Mouse (Mus musculus) heart, adult 2 months (tissue): ENCODE results near the gene Erbin. TPM values are rescaled to one million over a fixed set of nuclear protein-coding genes. Genes with fewer than 3 reads are reported as not detected.

Experiments used
- DNase-seq, 2 experiments: peaks; one replicate each; pipeline ENCODE4 v3.0.0; 2021
- H3K27ac ChIP-seq: fragments of 200-600 bp; 2 replicates; pipeline ENCODE4 v1.8.1; 2022
- H3K27me3 ChIP-seq: fragments of 200-500 bp; 2 replicates; pipeline ENCODE4 v1.6.1; 2012; ENCODE audit warnings: mild to moderate bottlenecking, low read length, inconsistent platforms, mixed read lengths; ENCODE audit not compliant: control insufficient read depth, insufficient read depth
- H3K36me3 ChIP-seq: fragments of 200-500 bp; 2 replicates; pipeline ENCODE4 v1.6.1; 2012; ENCODE audit warnings: low read length, inconsistent platforms; ENCODE audit not compliant: control insufficient read depth, insufficient read depth
- H3K4me1 ChIP-seq: fragments of 200-500 bp; 2 replicates; pipeline ENCODE4 v1.6.1; 2011; ENCODE audit warnings: low read length; ENCODE audit not compliant: control insufficient read depth, insufficient read depth
- H3K4me3 ChIP-seq: fragments of 200-600 bp; 2 replicates; pipeline ENCODE4 v1.8.1; 2022
- H3K79me2 ChIP-seq: fragments of 200-500 bp; replicated peaks from 2 replicates; pipeline ENCODE4 v1.6.1; 2012; ENCODE audit warnings: mild to moderate bottlenecking, inconsistent platforms, low read length, moderate library complexity, mixed read lengths; ENCODE audit not compliant: control insufficient read depth, insufficient read depth
- H3K9ac ChIP-seq: fragments of 200-500 bp; 2 replicates; pipeline ENCODE4 v1.6.1; 2012; ENCODE audit warnings: low read depth, mild to moderate bottlenecking, control low read depth, inconsistent platforms, low read length, mixed read lengths
- CTCF ChIP-seq: fragments of 200-600 bp; IDR thresholded peaks from 2 replicates; pipeline ENCODE4 v1.8.1; 2022; ENCODE audit warnings: antibody characterized with exemption, mild to moderate bottlenecking, moderate library complexity
- EP300 ChIP-seq: fragments of 200-500 bp; IDR thresholded peaks from 2 replicates; pipeline ENCODE4 v1.6.1; 2011; ENCODE audit warnings: low read depth, low read length, control low read depth; ENCODE audit not compliant: insufficient read depth
- POLR2A ChIP-seq: fragments of 200-500 bp; IDR thresholded peaks from 2 replicates; pipeline ENCODE4 v1.6.1; 2011; ENCODE audit warnings: mild to moderate bottlenecking, low read depth, low read length, control low read depth; ENCODE audit not compliant: insufficient read depth
- WGBS: fragments of 180-500 bp; shearing (Covaris S2); methylation state at CpG from one replicate; pipeline ENCODE4 v1.1.7; 2018; 5-methylcytosine and 5-hydroxymethylcytosine counted together
- intact Hi-C: fragments of 180-260 bp; cut with DNase I; formaldehyde crosslinking; loops from one replicate; pipeline ENCODE4 v1.15.1; 2025
- long read RNA-seq: library from polyadenylated mRNA; stranded (forward); transcript quantifications from one replicate; pipeline ENCODE4 v2.0.0, GENCODE M21; 2021
- polyA plus RNA-seq: library from polyadenylated mRNA; depleted of rRNA; stranded (reverse); fragments of >200 nt; gene quantifications from 2 replicates; pipeline ENCODE4 v1.2.3, GENCODE M21; 2012; rRNA removed
- total RNA-seq, 2 experiments: library from RNA; stranded (reverse); gene quantifications; 2 replicates each; pipeline ENCODE4 v1.2.3; 2021

The Erbin gene
- total RNA-seq = 10 to 100 TPM; 44.0 to 47.5 TPM
- polyA plus RNA-seq = 6.2 and 11.9 TPM in 2 replicates
- long read RNA-seq, full-length matches to known transcripts = 7 of 11 reads
- long read RNA-seq, partial matches to known transcripts = 3 of 11 reads
- long read RNA-seq, other reads (novel, unspliced or antisense) = 1 of 11 reads

GRCm38 (mm10) chr13:103920261-103920932 is at the start of gene Erbin:
Erbin (minus strand) TSS chr13:103920514.
- DNase-seq = peak; percentile 88 to 91
- H3K36me3 ChIP-seq = peaks cover 16% of the 10 kb centered on the region
- intact Hi-C loops = loop anchor here (2.0 to 5.0 kb wide), 4 partner anchors 57 to 187 kb away; partner anchors contain the start of genes Nln and Sgtb
- H3K27ac ChIP-seq = peak within 1 kb of the TSS; percentile 93
- peaks cover 3% of the 10 kb centered on the region for H3K79me2 ChIP-seq
- peak within 1 kb of the TSS; percentile 96 for H3K9ac ChIP-seq
- H3K4me1 ChIP-seq = peaks cover 6% of the 10 kb centered on the region
- peak within 1 kb of the TSS; percentile 84 for H3K4me3 ChIP-seq
- TF ChIP-seq CTCF (no peak), EP300 (no peak), POLR2A (peak; percentile 45; the same call in 1 of the 2 replicates)
- no peaks in the 10 kb centered on the region for H3K27me3 ChIP-seq
- under 1% methylated on average over 80 of the region's 93 CpGs for WGBS

- peaks cover under 1% of the 10 kb centered on the region for H3K4me1 ChIP-seq
- H3K36me3 ChIP-seq = no peaks in the 10 kb centered on the region
- no peak for DNase-seq
- H3K79me2 ChIP-seq = no peaks in the 10 kb centered on the region
- no peak overlapping the region for H3K9ac ChIP-seq
- no peak overlapping the region for H3K4me3 ChIP-seq
- intact Hi-C loops = no loop called here
- no peaks in the 10 kb centered on the region for H3K27me3 ChIP-seq
- TF ChIP-seq CTCF (no peak), POLR2A (no peak), EP300 (no peak)
- 64% methylated on average over 6 of the region's 6 CpGs for WGBS
- no peak overlapping the region for H3K27ac ChIP-seq
Observed at GRCm38 (mm10) chr13:103969912-103970311, 49.6 kb upstream of the Erbin start.

GRCm38 (mm10) chr13:103967987-103968386 is 47.7 kb upstream of the Erbin start:
- intact Hi-C loops = no loop called here

GRCm38 (mm10) chr13:103966696-103967215 is 46.4 kb upstream of the Erbin start:
- no peak overlapping the region for H3K27ac ChIP-seq
- H3K4me3 ChIP-seq = no peak overlapping the region
- no peaks in the 10 kb centered on the region for H3K27me3 ChIP-seq
- H3K9ac ChIP-seq = no peak overlapping the region
- H3K79me2 ChIP-seq = no peaks in the 10 kb centered on the region
- intact Hi-C loops = no loop called here
- 73% methylated on average over 8 of the region's 8 CpGs for WGBS
- DNase-seq = no peak
- H3K36me3 ChIP-seq = no peaks in the 10 kb centered on the region
- H3K4me1 ChIP-seq = no peaks in the 10 kb centered on the region
- TF ChIP-seq POLR2A (no peak), EP300 (no peak), CTCF (no peak)

More at GRCm38 (mm10) chr13:103967987-103968386, 47.7 kb upstream of the Erbin start:
- Histone ChIP-seq H3K4me3 (no peak overlapping the region), H3K79me2 (no peaks in the 10 kb centered on the region), H3K27me3 (no peaks in the 10 kb centered on the region), H3K9ac (no peak overlapping the region), H3K36me3 (no peaks in the 10 kb centered on the region), H3K27ac (no peak overlapping the region), H3K4me1 (no peaks in the 10 kb centered on the region)
- TF ChIP-seq CTCF (no peak), EP300 (no peak), POLR2A (no peak)
- 94% methylated on average over 9 of the region's 9 CpGs for WGBS
- DNase-seq = no peak

GRCm38 (mm10) chr13:103965187-103965586 is 44.9 kb upstream of the Erbin start:
- 91% methylated on average over 2 of the region's 2 CpGs for WGBS
- Histone ChIP-seq H3K79me2 (no peaks in the 10 kb centered on the region), H3K4me3 (no peak overlapping the region), H3K27ac (no peak overlapping the region), H3K36me3 (no peaks in the 10 kb centered on the region), H3K9ac (no peak overlapping the region), H3K27me3 (no peaks in the 10 kb centered on the region), H3K4me1 (no peaks in the 10 kb centered on the region)
- TF ChIP-seq CTCF (no peak), EP300 (no peak), POLR2A (no peak)
- DNase-seq = no peak
- intact Hi-C loops = no loop called here

- no peak for DNase-seq
- Histone ChIP-seq H3K9ac (no peak overlapping the region), H3K4me1 (peaks cover 1% of the 10 kb centered on the region; the same call in 1 of the 2 replicates), H3K27me3 (no peaks in the 10 kb centered on the region), H3K27ac (no peak overlapping the region), H3K4me3 (no peak overlapping the region), H3K36me3 (no peaks in the 10 kb centered on the region), H3K79me2 (no peaks in the 10 kb centered on the region)
- intact Hi-C loops = no loop called here
- WGBS = 37% methylated on average over 2 of the region's 2 CpGs
- TF ChIP-seq CTCF = no peak
- TF ChIP-seq POLR2A = no peak
Observed at GRCm38 (mm10) chr13:103963094-103963493, 42.8 kb upstream of the Erbin start.
